Comparison of ENCODE assay signal across 9 mouse cellular contexts in the genomic region with DNA sequence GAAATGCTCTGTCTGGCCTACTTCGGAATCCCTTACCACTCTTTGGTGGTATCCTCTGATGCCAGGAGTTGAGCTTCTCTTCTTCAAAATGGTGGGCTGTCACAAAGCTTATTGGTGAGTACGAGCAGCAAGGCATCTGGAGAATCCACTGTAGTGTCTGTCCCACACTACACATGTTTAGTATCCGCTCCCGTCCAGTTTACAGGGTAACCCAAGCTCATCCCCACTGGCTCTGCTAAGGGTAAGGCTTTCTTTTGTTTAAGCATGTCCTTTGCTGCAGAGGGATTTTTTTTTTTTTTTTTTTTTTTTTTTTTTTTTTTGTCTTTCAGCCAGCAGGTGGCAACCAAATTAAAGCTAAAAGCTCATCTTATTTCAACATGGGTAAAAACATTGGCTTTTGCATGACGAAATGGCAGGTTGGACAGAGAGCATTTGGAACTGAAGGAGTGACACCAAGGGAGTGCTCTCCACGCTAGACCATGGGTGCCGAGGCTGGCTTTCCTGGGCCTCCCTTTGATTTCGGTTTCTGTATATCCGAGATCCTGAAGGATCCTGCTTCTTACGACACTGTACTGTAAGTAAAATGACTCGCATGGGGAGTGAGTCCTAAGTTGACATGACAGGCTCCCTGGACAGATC. TPM values are rescaled to one million over a fixed set of nuclear protein-coding genes. Genes with fewer than 3 reads are reported as not detected.
DNase-seq lines count a peak whose midpoint lies in the region; ATAC-seq and TF ChIP-seq lines count a peak whose summit lies in the region.
"Had no signal": no experiment of that assay in that cellular context is flagged by ENCODE, and none has a peak within 500 bp of the region (broad histone marks: within the 10 kb centered on the region; RNA-seq: fewer than 3 reads in every experiment).

A gene (plus strand): TSS at position 493 of the 639 bp plus-strand sequence.

- no peak for DNase-seq in gastrocnemius, postnatal 4 days (ENCODE audit: low spot score in 2 of 2)
- DNase-seq in gastrocnemius, postnatal 14 days = no peak
- no peak for DNase-seq in adrenal gland, adult 18-20 months (ENCODE audit: low spot score in 2 of 2)
- no peak for DNase-seq in forebrain, postnatal 0 days
- DNase-seq in spleen, postnatal 10 days (ENCODE audit: low spot score in 2 of 2) = no peak
- DNase-seq in right cerebral cortex, postnatal 10 days (ENCODE audit: low spot score in 2 of 2) = no peak

- peak; percentile 60 for ATAC-seq in forebrain, postnatal 0 days
- ATAC-seq in kidney, embryonic 15.5 days (replicated peaks; ENCODE audit: low FRiP score) = peak; percentile 38; the same call in 1 of the 2 replicates
- peak; percentile 52; the same call in 1 of the 2 replicates for ATAC-seq in neural tube, embryonic 14.5 days (ENCODE audit: low read depth)

- H3K9ac ChIP-seq in forebrain, postnatal 0 days = 0 out of 2 replicates have a peak within 1 kb of the TSS, but pooled peaks have one; percentile 23
- H3K9ac ChIP-seq in kidney, embryonic 15.5 days = no peak within 1 kb of the TSS
- no peak within 1 kb of the TSS for H3K9ac ChIP-seq in neural tube, embryonic 14.5 days (replicated peaks; ENCODE audit: low read depth, low read length)
- H3K9ac ChIP-seq: liver, embryonic 14.5 days had no signal

- TF ChIP-seq CTCF in forebrain, postnatal 0 days (IDR thresholded peaks at IDR 0.05; ENCODE audit: low read depth) = no peak

- no peaks in the 10 kb centered on the region for H3K36me3 ChIP-seq in forebrain, postnatal 0 days (ENCODE audit: insufficient read depth)
- H3K36me3 ChIP-seq in kidney, embryonic 15.5 days = no peaks in the 10 kb centered on the region
- no peaks in the 10 kb centered on the region for H3K36me3 ChIP-seq in neural tube, embryonic 14.5 days (ENCODE audit: control insufficient read depth, insufficient read depth, low read length)

- WGBS in forebrain, postnatal 0 days = 63% methylated on average over 11 of the region's 11 CpGs
- WGBS in kidney, embryonic 15.5 days = 76% methylated on average over 11 of the region's 11 CpGs
- WGBS in neural tube, embryonic 14.5 days = 82% methylated on average over 11 of the region's 11 CpGs

- intact Hi-C loops in gastrocnemius, postnatal 14 days (cut with DNase I; ENCODE audit: low total_unique reads) = no loop called here

- no peak within 1 kb of the TSS for H3K4me3 ChIP-seq in forebrain, postnatal 0 days (ENCODE audit: low read depth, low read length)
- H3K4me3 ChIP-seq in kidney, embryonic 15.5 days (replicated peaks) = no peak within 1 kb of the TSS
- H3K4me3 ChIP-seq in neural tube, embryonic 14.5 days (ENCODE audit: low read depth, low read length) = no peak within 1 kb of the TSS

- peak within 1 kb of the TSS; percentile 11; the same call in 1 of the 2 replicates for H3K4me2 ChIP-seq in forebrain, postnatal 0 days (ENCODE audit: low read depth)
- H3K4me2 ChIP-seq in kidney, embryonic 15.5 days = peak within 1 kb of the TSS; percentile 14
- H3K4me2 ChIP-seq in neural tube, embryonic 14.5 days (ENCODE audit: low read depth, low read length) = no peak within 1 kb of the TSS

- peak within 1 kb of the TSS; percentile 76 for H3K27ac ChIP-seq in forebrain, postnatal 0 days (ENCODE audit: low read depth, low read length)
- H3K27ac ChIP-seq in kidney, embryonic 15.5 days = 0 out of 2 replicates have a peak within 1 kb of the TSS, but pooled peaks have one; percentile 37
- peak within 1 kb of the TSS; percentile 35; the same call in 1 of the 2 replicates for H3K27ac ChIP-seq in neural tube, embryonic 14.5 days (ENCODE audit: low read depth, low read length)
- H3K27ac ChIP-seq: liver, embryonic 14.5 days had no signal

- H3K4me1 ChIP-seq in forebrain, postnatal 0 days (ENCODE audit: insufficient read depth) = no peaks in the 10 kb centered on the region
- H3K4me1 ChIP-seq in kidney, embryonic 15.5 days = no peaks in the 10 kb centered on the region
- no peaks in the 10 kb centered on the region for H3K4me1 ChIP-seq in neural tube, embryonic 14.5 days (ENCODE audit: control insufficient read depth, insufficient read depth, low read length)

- H3K9me3 ChIP-seq in forebrain, postnatal 0 days (ENCODE audit: low read length) = no peaks in the 10 kb centered on the region
- no peaks in the 10 kb centered on the region for H3K9me3 ChIP-seq in kidney, embryonic 15.5 days (replicated peaks)
- H3K9me3 ChIP-seq in neural tube, embryonic 14.5 days (ENCODE audit: control insufficient read depth, low read length) = no peaks in the 10 kb centered on the region

- no peaks in the 10 kb centered on the region for H3K27me3 ChIP-seq in forebrain, postnatal 0 days (ENCODE audit: insufficient read depth, low read length)
- H3K27me3 ChIP-seq in kidney, embryonic 15.5 days = no peaks in the 10 kb centered on the region
- no peaks in the 10 kb centered on the region for H3K27me3 ChIP-seq in neural tube, embryonic 14.5 days (ENCODE audit: control insufficient read depth, insufficient read depth, low read length)

RNA-seq across cellular contexts. Expression of the gene that starts here (rescaled TPM):
- 10 to 100 TPM; 38.5 to 40.9 TPM for total RNA-seq in gastrocnemius, postnatal 4 days (2021)
- total RNA-seq in gastrocnemius, postnatal 14 days (2021) = 10 to 100 TPM in 1 of 2 experiments, 1 to 10 TPM in 1; 9.3 to 15.5 TPM
- total RNA-seq in adrenal gland, adult 18-20 months (2021) = 10 to 100 TPM; 20.1 to 25.8 TPM
- total RNA-seq in forebrain, postnatal 0 days (2014; rRNA removed) = 11.3 and 13.1 TPM in 2 replicates
- 7.6 and 9.1 TPM in 2 replicates for polyA plus RNA-seq in forebrain, postnatal 0 days (2015; fragmentation: Nextera tagmentation; extraction: Ambion mirVana)
- polyA plus RNA-seq in kidney, embryonic 15.5 days (2015; fragmentation: Nextera tagmentation; extraction: Ambion mirVana) = 41.0 and 45.0 TPM in 2 replicates
- 10.0 and 11.6 TPM in 2 replicates for polyA plus RNA-seq in neural tube, embryonic 14.5 days (2014; fragmentation: Nextera tagmentation; extraction: Ambion mirVana)
